Mouse (Mus musculus): ENCODE results near the gene Ube2d3.
"Not testable (repeated sequence)": the region's sequence is repeated elsewhere in the genome, so short reads cannot be mapped to it uniquely, and the experiment has no call there.

Ube2d3 gene

DNA sequence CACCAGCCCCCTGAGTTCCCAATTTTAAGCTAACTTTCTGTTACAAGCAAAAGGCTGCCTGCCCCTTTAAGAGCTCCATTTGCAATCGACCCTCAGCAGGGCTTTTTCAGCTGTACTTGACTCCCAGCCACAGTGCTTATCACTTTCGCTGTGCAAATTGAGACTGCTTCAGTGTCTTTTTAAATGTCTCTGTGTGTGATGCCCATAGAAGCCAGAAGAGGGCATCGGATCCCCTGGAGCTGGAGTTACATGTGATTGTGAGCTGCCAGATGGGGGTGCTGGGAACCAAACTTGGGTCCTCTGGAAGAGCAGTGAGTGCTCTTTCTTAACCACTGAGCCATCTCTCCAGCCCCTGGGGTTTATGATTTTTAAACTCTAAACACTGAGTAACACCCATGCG, 60.0 kb downstream of the Ube2d3 start:
- DNase-seq = not testable (repeated sequence)

- DNase-seq = no peak
These were observed 60.9 kb downstream of the Ube2d3 start for GRCm38 (mm10) chr3:135498891-135499290.

DNA sequence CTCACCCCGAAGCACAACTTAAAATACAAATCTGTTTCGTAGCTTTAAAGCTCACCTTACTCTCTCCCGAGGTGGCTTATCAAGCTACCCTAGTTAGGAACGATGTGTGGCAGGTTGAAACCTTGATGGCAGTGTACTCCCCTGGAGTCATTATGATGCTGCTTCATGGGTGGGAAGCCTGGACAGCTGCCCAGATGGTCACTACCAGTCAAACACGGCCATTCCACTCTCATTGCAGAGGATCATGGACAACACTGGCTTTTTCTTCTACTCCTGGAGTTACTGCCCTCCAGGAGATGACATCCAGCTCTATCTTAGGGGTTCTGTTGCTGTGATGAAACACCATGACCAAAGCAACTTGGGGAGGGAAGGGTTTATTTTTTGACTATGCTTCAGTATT, 65.2 kb downstream of the Ube2d3 start:
- no peak for DNase-seq

DNA sequence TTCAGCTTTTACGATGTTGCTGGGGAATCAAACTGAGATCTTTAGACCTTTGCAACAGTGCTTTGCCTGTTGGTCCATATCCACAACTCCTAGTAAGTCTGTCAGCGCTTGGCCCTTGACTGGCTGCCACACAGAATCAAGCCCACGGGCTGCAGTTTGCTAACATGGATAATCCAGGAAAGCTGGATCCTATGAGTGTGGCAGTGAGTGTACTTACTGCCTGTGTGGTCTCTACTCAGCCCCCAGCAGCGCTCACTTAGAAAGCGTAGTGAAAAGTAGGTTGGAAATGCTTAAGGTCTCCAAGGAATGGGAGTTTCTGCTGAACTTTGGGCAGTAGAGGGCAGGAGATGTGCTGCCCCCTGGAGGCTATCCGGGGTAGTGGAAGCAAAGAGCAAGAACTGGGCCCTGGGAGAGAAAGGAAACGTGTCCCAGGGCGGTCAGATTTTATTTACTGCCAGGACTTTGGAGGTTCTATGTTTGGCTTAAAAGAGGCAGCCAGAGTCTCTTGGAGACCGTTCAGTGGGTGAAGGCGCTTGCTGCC, 67.5 kb downstream of the Ube2d3 start:
- peak; percentile 44 to 54 for DNase-seq

GRCm38 (mm10) chr3:135505916-135506482, 68.0 kb downstream of the Ube2d3 start:
- DNase-seq = no peak

DNA sequence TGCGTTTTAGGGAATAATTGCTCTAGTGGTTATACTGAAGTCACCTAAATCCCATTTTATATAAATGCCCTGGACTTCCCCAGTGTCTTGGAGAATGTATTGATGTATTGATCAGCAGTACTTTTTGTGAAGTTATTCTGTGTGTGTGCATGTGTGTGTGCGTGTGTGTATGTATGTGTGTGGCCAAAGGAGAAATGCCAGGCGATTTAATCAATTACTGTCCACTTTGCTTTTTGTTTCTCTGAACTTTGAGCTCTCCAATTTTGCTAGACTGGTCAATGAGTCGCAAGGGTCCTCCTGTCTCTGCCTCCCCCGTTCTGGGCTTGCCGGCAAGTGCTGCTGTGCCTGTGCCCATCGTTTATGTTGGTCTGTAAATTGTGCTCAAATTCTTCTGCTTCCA, 69.6 kb downstream of the Ube2d3 start:
- DNase-seq = no peak

- DNase-seq = no peak
These were observed 70.2 kb downstream of the Ube2d3 start for GRCm38 (mm10) chr3:135508191-135508590.

DNA sequence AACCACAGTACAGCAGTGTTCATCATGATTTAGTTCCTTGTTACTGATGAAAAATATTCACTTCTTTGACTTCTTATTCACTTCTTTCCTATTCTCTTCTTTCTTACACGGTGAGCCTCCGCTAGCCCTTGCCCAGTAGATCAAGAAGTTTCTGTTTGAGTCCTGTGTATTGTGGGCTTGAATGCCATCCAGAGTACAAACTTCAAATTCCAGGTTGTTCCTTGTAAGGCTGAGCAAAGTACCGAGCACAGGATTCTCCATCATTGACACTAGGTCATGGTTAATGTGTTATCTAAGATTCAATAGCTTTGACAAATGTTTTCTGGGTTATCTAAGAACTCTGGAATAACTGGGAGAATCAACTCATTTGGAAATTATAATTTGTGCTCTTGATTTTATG, 72.4 kb downstream of the Ube2d3 start:
- DNase-seq = no peak

DNA sequence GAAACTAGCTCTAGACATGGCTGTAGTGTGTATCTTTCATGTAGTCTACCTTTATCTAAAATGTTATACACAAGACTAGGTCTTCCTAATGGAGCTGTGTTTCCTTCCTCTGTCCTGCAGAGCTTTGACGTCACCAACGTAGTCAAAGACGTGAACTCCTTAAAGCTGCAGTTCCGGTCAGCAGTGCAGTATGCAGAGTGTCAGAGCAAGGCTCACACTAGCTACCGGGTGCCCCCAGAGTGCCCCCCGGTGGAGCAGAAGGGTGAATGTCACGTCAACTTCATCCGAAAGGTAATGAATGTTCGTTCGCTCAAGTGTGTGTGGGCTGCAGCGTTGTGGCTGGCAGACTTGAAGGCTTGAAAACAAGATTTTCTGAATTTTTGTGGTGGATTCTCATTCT, 73.7 kb downstream of the Ube2d3 start:
- DNase-seq = no peak

DNA sequence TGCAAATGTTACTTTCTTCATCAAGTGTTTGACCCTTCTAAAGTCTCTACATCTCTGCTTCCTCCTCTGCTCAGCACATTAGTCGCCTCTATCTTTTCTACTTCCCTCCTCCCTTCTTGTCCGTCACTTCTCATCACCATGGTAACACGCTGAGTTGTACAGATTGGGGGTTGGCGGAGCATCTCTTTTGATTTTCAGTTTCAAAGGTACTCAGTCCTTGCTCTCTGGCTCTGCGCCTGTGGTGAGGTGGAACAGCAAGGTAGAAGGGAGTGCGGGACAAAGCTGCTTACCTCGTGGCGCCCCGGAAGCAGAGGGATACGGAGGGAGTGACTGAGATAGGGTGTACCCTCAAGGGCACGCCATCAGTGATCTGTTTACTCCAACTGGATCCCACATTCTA, 75.3 kb downstream of the Ube2d3 start:
- DNase-seq = peak in 1 of 2 experiments; percentile 19

DNA sequence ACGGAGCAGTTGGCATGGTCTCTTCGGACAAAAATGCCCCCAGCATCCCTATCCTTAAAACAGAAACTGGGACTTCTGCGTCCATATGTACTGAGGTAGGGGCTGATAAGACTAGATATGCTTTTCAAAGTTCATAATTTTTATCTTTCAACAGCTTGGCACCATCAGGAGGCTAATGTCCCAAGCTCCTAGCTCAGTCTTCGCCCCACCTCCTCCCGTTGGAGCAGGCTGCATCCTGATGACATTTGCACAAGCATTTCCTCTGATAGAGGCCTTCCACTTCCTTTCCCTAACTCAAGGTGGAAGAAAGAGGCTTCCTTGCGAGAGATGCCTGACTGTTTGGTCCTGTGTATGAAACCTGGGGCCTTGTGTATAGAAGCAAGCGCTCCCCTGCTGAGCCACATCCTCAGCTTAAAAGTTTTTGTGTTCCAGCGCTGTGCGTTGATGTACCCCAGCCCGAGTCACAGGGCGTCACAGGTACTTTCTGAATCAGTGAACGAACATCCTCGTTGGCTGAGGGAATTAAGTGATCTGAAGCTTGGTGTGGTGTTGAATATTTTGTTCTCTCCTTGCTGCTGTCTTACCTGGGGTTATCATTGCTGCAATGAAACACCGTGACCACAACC, 76.0 kb downstream of the Ube2d3 start:
- no peak for DNase-seq

- DNase-seq = no peak
These were observed 77.3 kb downstream of the Ube2d3 start for GRCm38 (mm10) chr3:135515246-135515645.

GRCm38 (mm10) chr3:135516891-135517290, 78.9 kb downstream of the Ube2d3 start:
- DNase-seq = no peak
